Mouse (Mus musculus): ENCODE data around the gene Tas2r130.
"Not testable (repeated sequence)": the region's sequence is repeated elsewhere in the genome, so short reads cannot be mapped to it uniquely, and the experiment has no call there.

Gene Tas2r130

GRCm38 (mm10) chr6:131630812-131631211 lies at the start of gene Tas2r130:
Gene Tas2r130, minus strand, starts transcription at chr6:131630912.
- DNase-seq: no peak

- DNase-seq: no peak
Observed at GRCm38 (mm10) chr6:131678786-131679185, 48.1 kb upstream of the Tas2r130 start, which contains the start of gene Tas2r106. Gene Tas2r106, minus strand, starts transcription at chr6:131678886.

- no peak for DNase-seq
Observed at GRCm38 (mm10) chr6:131660049-131660448, 29.3 kb upstream of the Tas2r130 start, which contains the start of gene Tas2r107. Gene Tas2r107, minus strand, starts transcription at chr6:131660149.

GRCm38 (mm10) chr6:131609956-131610355 lies 20.8 kb downstream of the Tas2r130 start:
- not testable (repeated sequence) for DNase-seq

- no peak for DNase-seq
Observed at GRCm38 (mm10) chr6:131604821-131605220, 25.9 kb downstream of the Tas2r130 start.

All from kidney, adult 18-20 months (tissue).